ENCODE assay signal across 8 mouse cellular contexts in the genomic region with DNA sequence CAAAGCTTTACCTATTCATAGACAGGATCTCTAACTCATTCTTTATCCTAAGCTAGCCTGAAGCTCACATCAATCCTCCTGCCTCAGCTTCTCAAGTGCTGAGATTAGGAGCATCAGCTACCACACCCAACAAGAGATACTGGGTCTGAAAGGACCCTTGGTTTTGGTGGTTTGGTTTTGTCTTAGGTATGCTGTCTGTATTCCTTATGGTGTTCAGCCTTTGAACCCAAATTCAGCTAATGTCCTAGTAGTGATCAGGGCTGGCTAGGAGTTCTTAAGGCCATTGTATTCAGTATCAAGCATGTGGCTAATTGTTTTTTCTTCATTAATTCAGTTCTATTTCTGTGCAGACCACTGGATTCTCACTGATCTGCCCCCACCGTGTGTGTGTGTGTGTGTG. TPM values are rescaled to one million over a fixed set of nuclear protein-coding genes. Genes with fewer than 3 reads are reported as not detected.
DNase-seq lines count a peak whose midpoint lies in the region; ATAC-seq lines count a peak whose summit lies in the region.

No protein-coding gene starts in this region.

- peaks cover 5 to 29% of the 10 kb centered on the region in 2 experiments; a peak in 3 of 4 replicates for H3K4me1 ChIP-seq in heart, embryonic 14.5 days (ENCODE audit: control insufficient read depth in 2 of 2, insufficient read depth in 2 of 2, low read length in 2 of 2)
- H3K4me1 ChIP-seq in hindbrain, embryonic 12.5 days, result peaks cover 24% of the 10 kb centered on the region
- peaks cover 37% of the 10 kb centered on the region for H3K4me1 ChIP-seq in midbrain, embryonic 13.5 days (replicated peaks)

- peaks cover 19% of the 10 kb centered on the region for H3K36me3 ChIP-seq in heart, embryonic 14.5 days (ENCODE audit: control insufficient read depth, insufficient read depth, low read length)
- no peaks in the 10 kb centered on the region for H3K36me3 ChIP-seq in hindbrain, embryonic 12.5 days
- H3K36me3 ChIP-seq in midbrain, embryonic 13.5 days, result peaks cover 3% of the 10 kb centered on the region; the same call in 1 of the 2 replicates

- H3K9ac ChIP-seq in heart, embryonic 14.5 days (ENCODE audit: low read length), result peak overlapping the region; percentile 93
- H3K9ac ChIP-seq in hindbrain, embryonic 12.5 days, result peak overlapping the region; percentile 97
- peak overlapping the region; percentile 95 for H3K9ac ChIP-seq in midbrain, embryonic 13.5 days (replicated peaks)

- DNase-seq in heart, postnatal 4 days, result no peak
- peak; percentile 41 for DNase-seq in MN1 (ENCODE audit: low spot score)
- DNase-seq in thymus, postnatal 0 days (ENCODE audit: low spot score), result no peak
- no peak for DNase-seq in gastrocnemius, postnatal 14 days
- DNase-seq in thymus, postnatal 25 days, result no peak

- no peaks in the 10 kb centered on the region for H3K9me3 ChIP-seq in heart, embryonic 14.5 days (ENCODE audit: control insufficient read depth, low read length)
- no peaks in the 10 kb centered on the region for H3K9me3 ChIP-seq in hindbrain, embryonic 12.5 days (replicated peaks)
- H3K9me3 ChIP-seq in midbrain, embryonic 13.5 days, result no peaks in the 10 kb centered on the region

- no peaks in the 10 kb centered on the region for H3K27me3 ChIP-seq in heart, embryonic 14.5 days (ENCODE audit: control insufficient read depth, insufficient read depth, low read length)
- no peaks in the 10 kb centered on the region for H3K27me3 ChIP-seq in hindbrain, embryonic 12.5 days
- H3K27me3 ChIP-seq in midbrain, embryonic 13.5 days, result no peaks in the 10 kb centered on the region

- peak overlapping the region; percentile 70 to 78 for H3K4me3 ChIP-seq in heart, embryonic 14.5 days (ENCODE audit: control insufficient read depth in 1 of 2, insufficient read depth in 1 of 2, low read depth in 1 of 2, low read length in 2 of 2)
- peak overlapping the region; percentile 95 for H3K4me3 ChIP-seq in hindbrain, embryonic 12.5 days
- H3K4me3 ChIP-seq in midbrain, embryonic 13.5 days (replicated peaks), result peak overlapping the region; percentile 91

- 9% methylated on average over 1 of the region's 1 CpGs for WGBS in heart, embryonic 14.5 days
- WGBS in hindbrain, embryonic 12.5 days, result 6% methylated on average over 1 of the region's 1 CpGs
- 0% methylated on average over 1 of the region's 1 CpGs for WGBS in midbrain, embryonic 13.5 days

- intact Hi-C loops in gastrocnemius, postnatal 14 days (cut with DNase I; ENCODE audit: low total_unique reads), result no loop called here

- peak overlapping the region; percentile 76 to 94; a peak in 3 of 4 replicates for H3K27ac ChIP-seq in heart, embryonic 14.5 days (replicated peaks in 1 of 2; ENCODE audit: control insufficient read depth in 1 of 2, insufficient read depth in 1 of 2, low read depth in 2 of 2, low read length in 2 of 2)
- peak overlapping the region; percentile 96 for H3K27ac ChIP-seq in hindbrain, embryonic 12.5 days
- peak overlapping the region; percentile 96 for H3K27ac ChIP-seq in midbrain, embryonic 13.5 days

- no peak for ATAC-seq in heart, embryonic 14.5 days (ENCODE audit: insufficient number of reproducible peaks, insufficient read depth, low FRiP score, low read depth)
- ATAC-seq in hindbrain, embryonic 12.5 days (ENCODE audit: low FRiP score), result peak; percentile 24; the same call in 1 of the 2 replicates
- peak; percentile 40 for ATAC-seq in midbrain, embryonic 13.5 days

- peak overlapping the region; percentile 69 for H3K4me2 ChIP-seq in heart, embryonic 14.5 days (ENCODE audit: low read length)
- H3K4me2 ChIP-seq in hindbrain, embryonic 12.5 days (replicated peaks), result peak overlapping the region; percentile 87
- peak overlapping the region; percentile 75 for H3K4me2 ChIP-seq in midbrain, embryonic 13.5 days (replicated peaks)

RNA-seq across cellular contexts. Expression of gene Lpgat1, which starts 0.5 kb away (rescaled TPM):
- 59.3 and 65.6 TPM in 2 replicates for polyA plus RNA-seq in heart, embryonic 14.5 days (2014; fragmentation: Nextera tagmentation; extraction: Ambion mirVana)
- total RNA-seq in heart, postnatal 4 days (2021), result 100 to 1,000 TPM in 1 of 2 experiments, 10 to 100 TPM in 1; 89.3 to 101 TPM
- polyA plus RNA-seq in hindbrain, embryonic 12.5 days (2016; fragmentation: Nextera tagmentation; extraction: Ambion mirVana), result 44.4 and 47.8 TPM in 2 replicates
- 30.7 and 30.9 TPM in 2 replicates for polyA plus RNA-seq in midbrain, embryonic 13.5 days (2015; fragmentation: Nextera tagmentation; extraction: Ambion mirVana)
- polyA plus RNA-seq in thymus, postnatal 0 days (2015; fragmentation: Nextera tagmentation; extraction: Ambion mirVana), result 17.7 and 18.0 TPM in 2 replicates
- total RNA-seq in gastrocnemius, postnatal 14 days (2021), result 10 to 100 TPM; 20.8 to 21.5 TPM
